Mouse (Mus musculus): ENCODE data around the gene Sumf1. TPM values are rescaled to one million over a fixed set of nuclear protein-coding genes. Genes with fewer than 3 reads are reported as not detected.

Gene Sumf1
- total and polyA plus RNA-seq, 3 experiments = 11.0 to 23.1 (median 14.9) TPM

- TF ChIP-seq UBTF (IDR thresholded peaks at IDR 0.05; ENCODE audit: low read depth, low read length) = no peak
- TF ChIP-seq MEF2A (IDR thresholded peaks at IDR 0.05; ENCODE audit: borderline replicate concordance, low read depth, low read length) = no peak
- TF ChIP-seq USF1 (IDR thresholded peaks at IDR 0.05; ENCODE audit: low read depth, low read length) = no peak
- TF ChIP-seq MAX (IDR thresholded peaks at IDR 0.05; ENCODE audit: low read length) = no peak
- no peak for TF ChIP-seq SMC3 (IDR thresholded peaks at IDR 0.05; ENCODE audit: low read depth, low read length)
- H3K36me3 ChIP-seq (replicated peaks in 1 of 2; ENCODE audit: control insufficient read depth in 1 of 2, insufficient read depth in 1 of 2, low read length in 1 of 2) = no peaks in the 10 kb centered on the region
- in situ Hi-C loops (cut with MboI; ENCODE audit: low pct_ligation_motif_present, low pct_unique_long_range_greater_than_20kb, low sequenced_read_pairs) (no loop called here), dilution Hi-C loops (cut with MboI; ENCODE audit: extremely low pct_ligation_motif_present, extremely low pct_unique_long_range_greater_than_20kb, low sequenced_read_pairs) (no loop called here)
- H3K4me1 ChIP-seq (ENCODE audit: control insufficient read depth in 1 of 2, insufficient read depth in 2 of 2) = peaks cover 10 to 26% of the 10 kb centered on the region in 2 experiments; a peak in 3 of 4 replicates
- no peak overlapping the region for H3K27ac ChIP-seq (ENCODE audit: insufficient read depth, low read depth)
- no peak overlapping the region for H3K4me3 ChIP-seq (replicated peaks in 1 of 3; ENCODE audit: low read depth in 2 of 3, low read length in 2 of 3, poor library complexity in 1 of 3)
- H3K4me2 ChIP-seq (ENCODE audit: insufficient read depth, low read depth, poor library complexity, severe bottlenecking) = no peak overlapping the region
- no peaks in the 10 kb centered on the region for H3K27me3 ChIP-seq (replicated peaks)
- H3K9ac ChIP-seq (ENCODE audit: insufficient read depth, low read depth) = no peak overlapping the region
- H3K79me2 ChIP-seq (replicated peaks; ENCODE audit: control insufficient read depth, extremely low read depth, insufficient read depth, poor library complexity, severe bottlenecking) = no peaks in the 10 kb centered on the region
- no peaks in the 10 kb centered on the region for H3K9me3 ChIP-seq (replicated peaks; ENCODE audit: low read length)
- DNase-seq (ENCODE audit: extremely low read depth) = no peak
These were observed 5.3 kb upstream of the Sumf1 start for GRCm38 (mm10) chr6:108190690-108191089.

DNA sequence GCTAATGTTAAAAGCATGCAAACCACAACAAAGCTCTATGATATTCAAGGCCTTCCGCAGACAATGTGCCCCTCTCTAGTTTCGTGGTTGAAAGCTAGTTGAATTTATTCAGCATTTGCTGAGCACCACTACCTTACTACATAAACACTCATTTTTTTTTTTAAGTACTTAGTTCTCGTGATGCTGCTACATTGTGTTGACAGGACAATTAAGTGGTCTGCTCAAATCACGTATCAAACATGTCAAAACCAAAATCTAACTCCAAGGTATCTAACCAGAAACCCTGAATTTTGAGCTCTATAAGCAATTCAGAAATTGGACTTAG, 265 bp upstream of the Sumf1 start:
- H3K4me1 ChIP-seq (ENCODE audit: control insufficient read depth in 1 of 2, insufficient read depth in 2 of 2) = peaks cover 0 to 20% of the 10 kb centered on the region in 2 experiments; a peak in 2 of 4 replicates
- no peak for DNase-seq (ENCODE audit: extremely low read depth)
- dilution Hi-C loops (cut with MboI; ENCODE audit: extremely low pct_ligation_motif_present, extremely low pct_unique_long_range_greater_than_20kb, low sequenced_read_pairs) = no loop called here
- peaks cover 0 to 6% of the 10 kb centered on the region in 2 experiments for H3K36me3 ChIP-seq (replicated peaks in 1 of 2; ENCODE audit: control insufficient read depth in 1 of 2, insufficient read depth in 1 of 2, low read length in 1 of 2)
- TF ChIP-seq MAFK (IDR thresholded peaks at IDR 0.05; ENCODE audit: insufficient replicate concordance, low read length) (no peak), EP300 (IDR thresholded peaks at IDR 0.05; ENCODE audit: low read length) (no peak), IRF4 (IDR thresholded peaks at IDR 0.05; ENCODE audit: low read depth, low read length) (no peak), POLR2A (IDR thresholded peaks at IDR 0.05; ENCODE audit: low read depth, low read length) (no peak), JUND (conservative IDR thresholded peaks at IDR 0.05; ENCODE audit: low read depth, low read length) (no peak), ETS1 (conservative IDR thresholded peaks at IDR 0.05; ENCODE audit: low read depth, low read length) (no peak), USF2 (conservative IDR thresholded peaks at IDR 0.05; ENCODE audit: low read depth, low read length) (no peak), TCF12 (IDR thresholded peaks at IDR 0.05; ENCODE audit: low read depth, low read length) (no peak), POLR2AphosphoS2 (IDR thresholded peaks at IDR 0.05; ENCODE audit: low read depth, low read length) (no peak), SIN3A (IDR thresholded peaks at IDR 0.05; ENCODE audit: low read length) (no peak)
- H3K4me3 ChIP-seq (replicated peaks in 1 of 3; ENCODE audit: low read depth in 2 of 3, low read length in 2 of 3, poor library complexity in 1 of 3) = peak overlapping the region; percentile 33 to 98 (median 81)
- H3K4me2 ChIP-seq (ENCODE audit: insufficient read depth, low read depth, poor library complexity, severe bottlenecking) = peak overlapping the region; percentile 80
- H3K27me3 ChIP-seq (replicated peaks) = no peaks in the 10 kb centered on the region
- no peaks in the 10 kb centered on the region for H3K79me2 ChIP-seq (replicated peaks; ENCODE audit: control insufficient read depth, extremely low read depth, insufficient read depth, poor library complexity, severe bottlenecking)
- in situ Hi-C loops (cut with MboI; ENCODE audit: low pct_ligation_motif_present, low pct_unique_long_range_greater_than_20kb, low sequenced_read_pairs) = no loop called here
- H3K9ac ChIP-seq (ENCODE audit: insufficient read depth, low read depth) = peak overlapping the region; percentile 53
- no peaks in the 10 kb centered on the region for H3K9me3 ChIP-seq (replicated peaks; ENCODE audit: low read length)
- H3K27ac ChIP-seq (ENCODE audit: insufficient read depth, low read depth) = no peak overlapping the region

DNA sequence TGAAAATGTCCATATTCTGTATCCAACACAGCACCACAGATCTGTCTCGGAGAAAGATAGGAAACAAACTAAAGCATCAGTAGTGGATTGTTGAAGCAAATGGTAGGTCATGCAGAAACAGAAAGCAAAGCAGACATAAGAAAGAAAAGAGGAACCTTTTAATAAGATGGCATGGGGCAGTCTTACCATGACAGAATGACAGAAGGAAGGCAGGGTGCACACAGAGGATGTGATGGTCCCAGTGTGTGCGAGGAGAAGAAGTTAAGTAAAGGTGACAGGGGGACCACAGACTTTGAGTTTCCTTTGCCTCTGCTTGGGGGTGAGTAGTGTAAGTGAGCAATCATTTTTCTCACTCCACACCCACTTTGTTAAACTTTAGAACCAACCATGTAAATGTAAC, 6.3 kb downstream of the Sumf1 start:
- 0 out of 2 replicates have a peak, but pooled peaks cover 4% of the 10 kb centered on the region for H3K79me2 ChIP-seq (replicated peaks; ENCODE audit: control insufficient read depth, extremely low read depth, insufficient read depth, poor library complexity, severe bottlenecking)
- no peaks in the 10 kb centered on the region for H3K9me3 ChIP-seq (replicated peaks; ENCODE audit: low read length)
- peaks cover 0 to 9% of the 10 kb centered on the region in 2 experiments; a peak in 3 of 4 replicates for H3K4me1 ChIP-seq (ENCODE audit: control insufficient read depth in 1 of 2, insufficient read depth in 2 of 2)
- no peak overlapping the region for H3K9ac ChIP-seq (ENCODE audit: insufficient read depth, low read depth)
- no peak overlapping the region for H3K4me2 ChIP-seq (ENCODE audit: insufficient read depth, low read depth, poor library complexity, severe bottlenecking)
- no peak overlapping the region for H3K27ac ChIP-seq (ENCODE audit: insufficient read depth, low read depth)
- DNase-seq (ENCODE audit: extremely low read depth) = no peak
- dilution Hi-C loops (cut with MboI; ENCODE audit: extremely low pct_ligation_motif_present, extremely low pct_unique_long_range_greater_than_20kb, low sequenced_read_pairs) (no loop called here), in situ Hi-C loops (cut with MboI; ENCODE audit: low pct_ligation_motif_present, low pct_unique_long_range_greater_than_20kb, low sequenced_read_pairs) (no loop called here)
- peaks cover 15 to 39% of the 10 kb centered on the region in 2 experiments for H3K36me3 ChIP-seq (replicated peaks in 1 of 2; ENCODE audit: control insufficient read depth in 1 of 2, insufficient read depth in 1 of 2, low read length in 1 of 2)
- H3K27me3 ChIP-seq (replicated peaks) = no peaks in the 10 kb centered on the region
- TF ChIP-seq JUND (conservative IDR thresholded peaks at IDR 0.05; ENCODE audit: low read depth, low read length) (no peak), KAT2A (IDR thresholded peaks at IDR 0.05; ENCODE audit: insufficient replicate concordance, low read length) (no peak), UBTF (IDR thresholded peaks at IDR 0.05; ENCODE audit: low read depth, low read length) (no peak), SMC3 (IDR thresholded peaks at IDR 0.05; ENCODE audit: low read depth, low read length) (no peak), SIN3A (IDR thresholded peaks at IDR 0.05; ENCODE audit: low read length) (no peak), RCOR1 (conservative IDR thresholded peaks at IDR 0.05; ENCODE audit: low read depth, low read length) (no peak)
- H3K4me3 ChIP-seq (replicated peaks in 1 of 3; ENCODE audit: low read depth in 2 of 3, low read length in 2 of 3, poor library complexity in 1 of 3) = no peak overlapping the region

All from CH12.LX (cell line).